Mouse (Mus musculus) cerebral cortex, adult 2 months (tissue): ENCODE measurements around the gene Snx32.

ENCODE experiments used
- WGBS: fragments of 180-500 bp; shearing (Covaris S2); methylation state at CpG from one replicate; pipeline ENCODE4 v1.1.7; 2018; 5-methylcytosine and 5-hydroxymethylcytosine counted together

The Snx32 gene

DNA sequence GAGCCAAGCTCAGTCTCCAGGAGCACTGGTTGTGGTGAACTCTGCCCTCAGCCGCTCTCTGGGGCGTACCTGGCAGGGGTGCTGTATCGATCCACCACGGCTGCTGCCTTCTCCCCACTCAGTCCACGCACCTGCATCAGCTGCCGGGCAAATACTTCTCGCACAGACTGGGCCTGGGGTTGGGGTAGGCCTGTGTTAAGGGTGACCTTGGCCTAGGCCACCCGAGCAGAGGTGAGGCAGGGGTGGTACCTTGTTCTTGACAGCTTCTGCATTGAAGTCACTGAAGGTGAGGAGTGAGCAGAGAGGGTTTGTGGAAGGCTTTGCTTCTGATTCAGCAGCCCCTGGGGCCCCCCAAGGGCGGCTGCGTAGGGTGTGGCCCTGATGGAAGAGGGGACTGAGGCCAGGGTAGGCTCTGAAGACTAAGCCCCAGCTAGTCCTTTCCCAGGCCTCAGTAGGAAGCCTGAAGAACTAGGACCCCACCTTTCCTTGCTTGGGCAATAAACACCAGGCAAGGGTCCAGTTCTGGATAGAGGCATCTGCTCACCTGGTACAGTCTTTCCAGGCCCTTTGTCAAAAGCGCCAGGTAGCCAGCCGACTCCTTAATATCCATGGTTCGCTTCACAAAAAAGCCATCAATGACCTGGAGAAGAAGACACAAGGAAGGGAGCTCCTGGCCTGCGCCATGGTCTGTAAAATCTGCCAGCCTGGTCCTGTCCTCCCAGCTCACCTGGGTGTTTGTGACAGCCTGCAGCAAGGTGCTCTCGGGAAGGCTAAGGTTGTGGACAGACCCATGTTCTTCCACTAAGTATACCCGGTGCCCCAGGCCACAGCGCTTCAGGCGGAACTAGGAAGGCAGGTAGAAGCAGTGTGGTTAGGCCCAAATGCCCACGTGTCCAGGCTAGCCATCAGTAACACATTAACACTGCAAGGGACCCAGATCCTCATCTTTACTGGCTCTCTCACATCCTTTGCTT is 26.7 kb downstream of the Snx32 start:
- 91% methylated on average over 19 of the region's 19 CpGs for WGBS

DNA sequence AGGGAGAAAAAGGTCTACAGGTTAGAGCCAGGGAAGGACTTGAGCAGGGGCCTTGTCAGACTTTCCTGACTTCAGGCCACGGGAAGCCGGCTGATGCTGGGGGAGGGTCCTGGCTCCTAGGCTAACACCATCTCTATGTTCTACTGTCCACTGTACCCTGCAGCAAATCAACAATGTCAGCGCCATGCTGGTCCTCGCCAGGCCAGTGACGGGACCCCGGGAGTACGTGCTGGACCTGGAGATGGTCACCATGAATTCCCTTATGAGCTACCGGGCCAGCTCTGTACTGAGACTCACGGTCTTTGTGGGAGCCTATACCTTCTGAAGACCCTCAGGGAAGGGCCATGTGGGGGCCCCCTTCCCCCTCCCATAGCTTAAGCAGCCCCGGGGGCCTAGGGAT is 28.9 kb downstream of the Snx32 start:
- WGBS = 94% methylated on average over 10 of the region's 10 CpGs

GRCm38 (mm10) chr19:5480016-5480415 is 30.3 kb downstream of the Snx32 start:
- 87% methylated on average over 10 of the region's 10 CpGs for WGBS

DNA sequence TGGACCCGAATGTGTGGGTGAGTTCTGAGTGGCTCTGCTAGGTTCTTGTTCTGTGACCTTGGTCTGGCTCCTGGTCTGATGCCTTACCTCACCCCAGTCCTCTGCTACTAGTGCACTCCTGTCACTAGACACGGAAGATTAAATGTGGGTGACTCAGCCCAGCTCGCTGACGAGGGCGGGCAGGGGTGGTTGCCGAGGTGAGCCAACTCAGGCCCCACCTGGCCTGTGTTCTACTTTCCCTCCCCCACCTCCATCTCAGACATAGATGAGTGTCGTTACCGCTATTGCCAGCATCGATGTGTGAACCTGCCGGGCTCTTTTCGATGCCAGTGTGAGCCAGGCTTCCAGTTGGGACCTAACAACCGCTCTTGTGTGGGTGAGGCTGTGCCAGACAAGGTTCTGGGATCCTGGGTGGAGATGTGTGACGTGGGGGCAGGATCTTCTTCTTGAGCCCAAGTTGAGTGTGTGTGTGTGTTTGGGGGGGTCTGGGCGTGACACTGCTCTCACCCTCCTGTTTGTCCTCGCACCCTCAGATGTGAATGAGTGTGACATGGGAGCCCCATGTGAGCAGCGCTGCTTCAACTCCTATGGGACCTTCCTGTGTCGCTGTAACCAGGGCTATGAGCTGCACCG is 32.6 kb downstream of the Snx32 start:
- 73% methylated on average over 18 of the region's 18 CpGs for WGBS

DNA sequence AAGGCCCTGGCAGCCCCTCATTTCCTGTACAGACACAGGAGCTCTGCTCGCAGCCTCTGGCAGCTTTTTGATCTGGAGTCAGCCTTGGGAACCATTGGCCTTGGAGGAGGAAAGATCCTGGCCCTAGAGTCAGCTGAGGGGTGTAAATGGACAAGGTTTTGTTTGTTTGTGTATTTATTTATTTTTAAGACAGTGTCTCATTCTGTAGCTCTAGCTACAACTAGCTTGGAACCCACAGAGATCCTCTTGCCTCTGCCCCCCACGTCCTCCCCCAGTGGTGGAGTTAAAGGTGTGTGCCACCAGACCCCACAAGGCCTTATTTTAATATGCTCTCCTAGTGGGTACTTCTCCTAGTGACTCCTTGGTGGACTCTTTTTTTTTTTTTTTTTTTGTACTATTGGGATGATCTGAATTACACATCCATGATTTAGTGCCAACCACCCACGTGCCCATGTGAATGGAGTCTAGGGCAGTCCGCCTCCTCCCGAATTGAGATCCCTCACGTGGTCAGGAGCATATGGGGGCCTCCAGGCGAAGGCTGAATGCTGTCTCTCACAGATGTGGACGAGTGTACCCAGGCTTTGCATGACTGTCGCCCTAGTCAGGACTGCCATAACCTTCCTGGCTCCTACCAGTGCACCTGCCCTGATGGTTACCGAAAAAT is 33.2 kb downstream of the Snx32 start:
- 70% methylated on average over 10 of the region's 10 CpGs for WGBS

- WGBS = 26% methylated on average over 13 of the region's 13 CpGs
These were observed 35.1 kb downstream of the Snx32 start for GRCm38 (mm10) chr19:5475069-5475714.

- WGBS = 2% methylated on average over 62 of the region's 68 CpGs
These were observed 35.9 kb downstream of the Snx32 start for GRCm38 (mm10) chr19:5474281-5475068.

DNA sequence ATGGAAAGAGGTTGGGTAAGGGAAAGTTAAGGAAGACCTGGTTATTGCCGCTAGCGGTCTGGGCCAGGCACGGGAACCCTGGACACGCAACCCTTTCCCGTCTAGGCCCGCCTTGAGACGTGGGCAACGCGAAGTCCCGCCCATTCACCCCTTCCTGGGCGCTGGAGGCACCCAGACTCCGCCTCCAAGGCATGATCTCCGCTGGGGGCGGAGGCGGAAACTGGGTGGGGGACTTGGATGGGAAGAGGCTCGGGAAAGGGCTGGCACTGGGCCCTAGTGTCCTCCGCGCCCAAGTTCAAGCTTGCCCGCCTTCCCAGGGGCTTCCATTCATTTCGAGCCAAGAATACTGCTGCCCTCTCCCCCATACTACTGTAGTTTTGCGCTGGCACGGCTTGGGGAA is 36.6 kb downstream of the Snx32 start, which contains the start of gene Efemp2:
Efemp2 (plus strand) TSS at position 235 of the 400 bp plus-strand sequence.
- WGBS = 6% methylated on average over 22 of the region's 22 CpGs

DNA sequence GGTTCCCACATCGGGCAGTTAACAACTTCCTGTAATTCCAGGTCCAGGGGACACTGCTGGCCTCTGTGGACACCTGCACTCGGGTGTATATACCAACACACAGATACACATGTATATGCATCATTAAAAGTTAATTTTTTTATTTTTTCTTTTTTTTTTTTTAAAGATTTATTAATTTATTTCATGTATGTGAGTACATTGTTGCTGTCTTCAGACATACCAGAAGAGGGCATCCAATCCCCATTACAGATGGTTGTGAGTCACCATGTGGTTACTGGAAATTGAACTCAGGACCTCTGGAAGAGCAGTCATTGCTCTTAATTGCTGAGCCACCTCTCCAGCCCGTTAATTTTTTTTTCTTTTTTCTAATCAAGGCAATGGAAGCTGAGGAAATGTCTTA is 37.5 kb downstream of the Snx32 start:
- 80% methylated on average over 3 of the region's 3 CpGs for WGBS

- WGBS = 54% methylated on average over 5 of the region's 5 CpGs
These were observed 38.5 kb downstream of the Snx32 start for GRCm38 (mm10) chr19:5471846-5472245.

DNA sequence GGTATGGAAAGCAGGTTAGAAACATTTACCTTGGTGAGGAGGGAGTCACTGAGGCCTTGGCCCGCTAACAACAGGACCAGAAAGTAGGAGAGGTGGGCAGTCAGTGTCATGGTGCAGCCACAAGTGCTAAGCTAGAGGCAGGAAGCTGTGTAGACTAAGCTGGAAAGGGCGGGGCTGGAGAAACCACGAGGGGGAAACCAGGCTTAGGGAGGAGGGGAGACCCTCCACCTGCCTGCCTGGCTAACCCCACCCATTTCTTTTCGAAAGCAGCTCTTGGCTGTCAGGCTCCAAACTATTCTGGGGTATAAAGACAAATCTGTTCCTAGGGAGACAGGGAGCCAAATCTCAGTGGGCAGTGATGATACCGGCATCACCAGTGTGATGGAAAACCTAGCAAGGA is 42.0 kb downstream of the Snx32 start, which contains the start of gene Ctsw:
Ctsw (minus strand) TSS at position 134 of the 400 bp plus-strand sequence.
- WGBS = 48% methylated on average over 5 of the region's 5 CpGs

DNA sequence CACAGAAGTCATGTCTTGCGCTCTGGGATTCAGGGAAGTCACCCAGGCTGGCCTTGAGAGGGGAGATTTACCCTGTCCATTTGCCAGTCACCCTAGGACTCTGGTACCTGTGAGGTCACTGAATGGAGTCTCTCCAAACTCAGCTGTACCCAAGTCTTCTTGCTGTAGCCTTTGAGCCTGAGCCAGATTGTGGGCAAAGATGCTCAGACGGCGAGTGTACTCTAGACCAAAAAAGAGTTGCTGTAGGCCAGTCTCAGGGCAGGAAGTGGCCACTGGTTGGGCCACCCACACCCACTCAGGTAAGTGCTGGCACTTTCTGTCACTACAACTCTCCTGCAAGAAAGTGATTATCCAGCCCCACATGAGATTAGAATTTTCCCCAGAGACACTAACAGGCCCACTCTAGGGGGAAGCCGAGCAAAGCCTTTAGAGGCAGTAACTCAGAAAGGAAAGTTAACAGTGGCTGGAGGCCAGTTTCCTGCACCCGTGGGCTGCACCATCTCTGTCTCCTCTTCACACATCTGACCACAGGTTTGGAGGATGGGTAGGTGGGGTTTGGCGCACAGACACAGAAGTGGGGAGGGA is 43.3 kb downstream of the Snx32 start:
- 74% methylated on average over 6 of the region's 6 CpGs for WGBS

DNA sequence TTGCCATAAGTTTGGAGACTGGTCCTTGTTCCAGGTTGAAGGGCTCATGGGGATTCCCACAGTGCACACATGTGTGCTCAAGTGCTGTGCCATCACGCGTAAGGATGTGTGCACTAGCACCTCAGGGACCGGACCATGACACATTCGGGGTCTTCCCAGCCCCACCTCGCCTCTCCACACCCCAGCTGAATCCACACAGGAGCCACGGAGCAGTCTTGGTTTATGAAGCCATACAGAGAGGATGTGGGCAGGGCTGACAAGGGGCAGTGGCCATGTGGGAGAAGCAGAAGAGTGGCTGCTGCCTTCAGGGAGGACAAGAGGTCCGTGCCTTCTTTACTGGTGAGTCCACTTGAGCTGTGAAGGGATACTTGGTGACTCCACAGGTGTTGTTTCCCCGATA is 45.3 kb downstream of the Snx32 start:
- 93% methylated on average over 8 of the region's 8 CpGs for WGBS

- 28% methylated on average over 15 of the region's 15 CpGs for WGBS
These were observed 46.4 kb downstream of the Snx32 start for GRCm38 (mm10) chr19:5463791-5464562.

DNA sequence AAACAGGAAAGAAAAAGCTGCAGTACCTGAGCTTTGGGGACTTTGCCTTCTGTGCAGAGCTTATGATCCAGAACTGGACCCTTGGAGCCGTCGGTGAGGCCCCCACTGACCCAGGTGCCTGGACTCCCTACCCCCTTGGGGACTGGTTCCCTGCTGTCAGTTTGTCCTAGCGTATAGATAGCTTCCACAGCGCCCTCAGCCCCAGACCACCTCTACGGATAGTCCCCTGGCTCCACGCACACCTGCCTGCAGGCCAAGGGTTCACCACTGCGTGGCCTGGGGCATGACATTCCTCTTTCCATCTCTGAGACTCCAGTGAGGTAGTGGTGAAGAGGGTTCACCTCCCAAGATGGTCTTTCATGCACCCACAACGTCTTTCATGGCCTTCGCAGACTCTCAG is 47.1 kb downstream of the Snx32 start:
- 91% methylated on average over 9 of the region's 9 CpGs for WGBS

DNA sequence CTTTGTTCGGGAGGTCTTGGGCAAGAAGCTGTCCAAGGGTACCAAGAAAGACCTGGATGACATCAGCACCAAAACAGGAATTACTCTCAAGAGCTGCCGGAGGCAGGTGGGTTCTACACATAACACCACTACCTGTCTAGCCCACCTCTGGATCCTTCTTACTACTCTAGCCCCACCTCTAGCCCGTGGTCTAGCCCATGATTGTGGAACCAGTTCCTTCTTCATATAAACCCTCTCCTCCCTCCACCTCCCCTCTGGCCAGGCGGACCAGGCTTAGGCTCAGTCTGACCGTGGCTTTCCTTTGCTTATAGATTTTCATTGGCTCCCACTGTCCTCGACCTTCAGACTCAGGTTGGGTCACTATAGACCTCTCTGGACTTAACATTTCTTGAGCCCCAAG is 48.9 kb downstream of the Snx32 start:
- WGBS = 86% methylated on average over 6 of the region's 6 CpGs

GRCm38 (mm10) chr19:5460465-5460911 is 49.9 kb downstream of the Snx32 start, which contains the start of gene Fibp:
Gene Fibp (plus strand): TSS chr19:5460615.
- WGBS = under 1% methylated on average over 32 of the region's 32 CpGs

DNA sequence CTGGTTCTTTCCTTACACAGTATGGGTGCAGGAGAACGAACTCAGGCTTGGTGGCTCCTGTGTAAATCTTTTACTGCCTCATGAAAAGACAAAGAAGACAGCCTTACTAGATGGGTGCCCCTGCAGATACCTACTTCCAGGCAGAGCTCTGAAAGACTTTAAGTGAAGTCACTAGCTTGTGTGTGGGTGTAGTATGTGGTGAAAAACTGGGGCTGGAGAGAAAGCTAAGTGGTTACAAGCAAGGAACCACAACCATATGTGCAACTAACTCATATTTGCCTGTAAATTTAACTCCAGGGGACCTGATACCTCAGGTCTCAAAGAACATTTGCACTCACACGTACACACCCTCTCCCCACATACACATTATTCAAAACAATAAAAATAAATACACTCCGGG is 50.4 kb downstream of the Snx32 start:
- WGBS = 13% methylated on average over 3 of the region's 3 CpGs

- WGBS = 31% methylated on average over 7 of the region's 7 CpGs
These were observed 51.3 kb downstream of the Snx32 start for GRCm38 (mm10) chr19:5459019-5459418.
